In the genomic region with DNA sequence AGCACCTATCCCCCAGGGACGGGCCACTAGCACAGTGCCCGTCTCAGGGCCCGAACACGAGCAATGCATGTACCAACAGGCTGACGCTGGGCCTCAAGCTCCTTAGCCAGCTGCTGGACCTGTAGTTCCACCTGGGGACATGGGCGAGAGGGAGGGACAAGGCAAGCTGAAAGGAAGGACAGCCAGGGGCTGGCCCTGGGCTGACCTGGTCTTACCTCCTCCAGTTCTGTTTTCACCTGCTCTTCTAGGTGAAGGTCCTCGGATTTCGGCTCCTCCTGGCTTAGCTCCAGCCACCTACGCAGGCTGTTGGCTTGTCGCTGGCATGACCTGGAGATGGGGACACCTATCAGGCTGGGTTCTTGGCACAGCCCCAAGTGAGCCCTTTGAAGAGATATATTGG, we compare ENCODE assay signal across 8 mouse cellular contexts.
DNase-seq lines count a peak whose midpoint lies in the region.
"Not testable (repeated sequence)": the region's sequence is repeated elsewhere in the genome, so short reads cannot be mapped to it uniquely, and the experiment has no call there.

No protein-coding gene starts in this region.

- H3K4me1 ChIP-seq in forebrain, embryonic 10.5 days: not testable (repeated sequence)

- H3K27ac ChIP-seq in forebrain, embryonic 10.5 days: not testable (repeated sequence)

- intact Hi-C loops in left cerebral cortex, postnatal 36 days (cut with DNase I): not testable (repeated sequence)

- DNase-seq in adrenal gland, postnatal 14 days: peak; percentile 58
- DNase-seq in forebrain, embryonic 10.5 days (ENCODE audit: extremely low spot score, low spot score): peak; percentile 38
- DNase-seq in heart, adult 9 months (ENCODE audit: low spot score in 2 of 2): peak; percentile 68 to 75
- DNase-seq in kidney, adult 18-20 months: peak; percentile 78
- DNase-seq in left cerebral cortex, postnatal 36 days (ENCODE audit: low spot score in 2 of 2): peak; percentile 77 to 84
- DNase-seq in lung, postnatal 4 days: peak; percentile 81 to 90
- DNase-seq in right cerebral cortex, postnatal 14 days: peak; percentile 64
- peak; percentile 82 for DNase-seq in urinary bladder, postnatal 25 days (ENCODE audit: low spot score)

- H3K36me3 ChIP-seq in forebrain, embryonic 10.5 days (replicated peaks): peaks cover 23% of the 10 kb centered on the region

- 92% methylated on average over 10 of the region's 10 CpGs for WGBS in forebrain, embryonic 10.5 days

- not testable (repeated sequence) for H3K4me3 ChIP-seq in forebrain, embryonic 10.5 days

- H3K9me3 ChIP-seq in forebrain, embryonic 10.5 days: peaks cover 27% of the 10 kb centered on the region

- not testable (repeated sequence) for H3K27me3 ChIP-seq in forebrain, embryonic 10.5 days (ENCODE audit: poor library complexity, severe bottlenecking)
